Mouse (Mus musculus): ENCODE measurements at regions not wholly inside any gene's neighbourhood (a gene's known extent, or its start where the extent isn't known, plus 50 kb on each side); places are given as distances from the start of the nearest gene placed in this dataset.
"Not testable (repeated sequence)": the region's sequence is repeated elsewhere in the genome, so short reads cannot be mapped to it uniquely, and the experiment has no call there.

- peak; percentile 16 for DNase-seq (ENCODE audit: low read depth, low spot score)
These were observed 110.1 kb upstream of the Trabd2b start for GRCm38 (mm10) chr4:114296380-114296779.

GRCm38 (mm10) chr4:114298517-114298916, 108.0 kb upstream of the Trabd2b start:
- not testable (repeated sequence) for DNase-seq (ENCODE audit: low read depth, low spot score)

- peak; percentile 26 for DNase-seq (ENCODE audit: low read depth, low spot score)
These were observed 106.0 kb upstream of the Trabd2b start for GRCm38 (mm10) chr4:114300390-114301012.

GRCm38 (mm10) chr4:114304654-114305053, 101.9 kb upstream of the Trabd2b start:
- DNase-seq (ENCODE audit: low read depth, low spot score) = no peak

- DNase-seq (ENCODE audit: low read depth, low spot score) = no peak
These were observed 99.0 kb upstream of the Trabd2b start for GRCm38 (mm10) chr4:114307491-114307890.

- DNase-seq (ENCODE audit: low read depth, low spot score) = peak; percentile 35
These were observed 98.0 kb upstream of the Trabd2b start for GRCm38 (mm10) chr4:114308518-114308917.

GRCm38 (mm10) chr4:114315051-114315450, 91.5 kb upstream of the Trabd2b start:
- DNase-seq (ENCODE audit: low read depth, low spot score) = no peak

GRCm38 (mm10) chr4:114315556-114315955, 91.0 kb upstream of the Trabd2b start:
- no peak for DNase-seq (ENCODE audit: low read depth, low spot score)

- DNase-seq (ENCODE audit: low read depth, low spot score) = no peak
These were observed 89.4 kb upstream of the Trabd2b start for GRCm38 (mm10) chr4:114317076-114317475.

GRCm38 (mm10) chr4:114320076-114320475, 86.4 kb upstream of the Trabd2b start:
- DNase-seq (ENCODE audit: low read depth, low spot score) = no peak

GRCm38 (mm10) chr4:114321516-114322339, 84.8 kb upstream of the Trabd2b start:
- DNase-seq (ENCODE audit: low read depth, low spot score) = no peak

- DNase-seq (ENCODE audit: low read depth, low spot score) = no peak
These were observed 76.5 kb upstream of the Trabd2b start for GRCm38 (mm10) chr4:114329978-114330377.

GRCm38 (mm10) chr4:114331161-114331560, 75.4 kb upstream of the Trabd2b start:
- DNase-seq (ENCODE audit: low read depth, low spot score) = no peak

GRCm38 (mm10) chr4:114334850-114335249, 71.7 kb upstream of the Trabd2b start:
- no peak for DNase-seq (ENCODE audit: low read depth, low spot score)

- no peak for DNase-seq (ENCODE audit: low read depth, low spot score)
These were observed 70.3 kb upstream of the Trabd2b start for GRCm38 (mm10) chr4:114336029-114336746.

GRCm38 (mm10) chr4:114336747-114337090, 69.8 kb upstream of the Trabd2b start:
- no peak for DNase-seq (ENCODE audit: low read depth, low spot score)

GRCm38 (mm10) chr4:114339793-114340192, 66.7 kb upstream of the Trabd2b start:
- DNase-seq (ENCODE audit: low read depth, low spot score) = no peak

GRCm38 (mm10) chr4:114345154-114345553, 61.4 kb upstream of the Trabd2b start:
- no peak for DNase-seq (ENCODE audit: low read depth, low spot score)

GRCm38 (mm10) chr4:114346068-114346747, 60.3 kb upstream of the Trabd2b start:
- peak; percentile 34 for DNase-seq (ENCODE audit: low read depth, low spot score)

- DNase-seq (ENCODE audit: low read depth, low spot score) = no peak
These were observed 59.6 kb upstream of the Trabd2b start for GRCm38 (mm10) chr4:114346884-114347283.

GRCm38 (mm10) chr4:114349601-114350000, 56.9 kb upstream of the Trabd2b start:
- DNase-seq (ENCODE audit: low read depth, low spot score) = no peak

- DNase-seq (ENCODE audit: low read depth, low spot score) = no peak
These were observed 55.2 kb upstream of the Trabd2b start for GRCm38 (mm10) chr4:114351282-114351681.
